Mouse (Mus musculus) mouse trophoblast stem cell (cell line): Measurements from ENCODE around the gene Nlgn2.

ENCODE experiments used
- in situ Hi-C, 2 experiments: fragments of 300-500 bp; cut with MseI, MboI; formaldehyde crosslinking; loops; 2 replicates in 1 of 2; 3 replicates in 1 of 2; pipeline ENCODE4 v1.15.1; 2025

Nlgn2 gene

DNA sequence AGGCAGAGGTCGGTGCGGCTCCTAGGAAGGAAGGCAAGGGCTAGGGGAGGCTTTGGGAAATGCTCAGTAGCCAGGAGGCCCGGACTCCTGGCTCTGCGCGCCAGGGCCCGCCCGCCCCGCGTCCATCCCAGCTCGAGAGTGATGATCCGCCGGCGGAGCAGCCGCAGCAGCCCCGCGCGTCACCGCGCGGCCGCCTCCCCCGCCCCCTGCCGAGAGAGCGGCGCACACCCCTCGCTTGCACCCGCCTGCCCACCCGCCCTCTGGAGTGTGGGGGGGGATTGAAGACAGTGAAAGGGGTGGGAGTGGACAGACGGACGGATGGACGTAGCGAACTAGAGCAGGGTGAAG is at the start of gene Nlgn2:
Gene Nlgn2, minus strand, starts transcription at position 181 of the 348 bp plus-strand sequence.
- in situ Hi-C loops: no loop called here

DNA sequence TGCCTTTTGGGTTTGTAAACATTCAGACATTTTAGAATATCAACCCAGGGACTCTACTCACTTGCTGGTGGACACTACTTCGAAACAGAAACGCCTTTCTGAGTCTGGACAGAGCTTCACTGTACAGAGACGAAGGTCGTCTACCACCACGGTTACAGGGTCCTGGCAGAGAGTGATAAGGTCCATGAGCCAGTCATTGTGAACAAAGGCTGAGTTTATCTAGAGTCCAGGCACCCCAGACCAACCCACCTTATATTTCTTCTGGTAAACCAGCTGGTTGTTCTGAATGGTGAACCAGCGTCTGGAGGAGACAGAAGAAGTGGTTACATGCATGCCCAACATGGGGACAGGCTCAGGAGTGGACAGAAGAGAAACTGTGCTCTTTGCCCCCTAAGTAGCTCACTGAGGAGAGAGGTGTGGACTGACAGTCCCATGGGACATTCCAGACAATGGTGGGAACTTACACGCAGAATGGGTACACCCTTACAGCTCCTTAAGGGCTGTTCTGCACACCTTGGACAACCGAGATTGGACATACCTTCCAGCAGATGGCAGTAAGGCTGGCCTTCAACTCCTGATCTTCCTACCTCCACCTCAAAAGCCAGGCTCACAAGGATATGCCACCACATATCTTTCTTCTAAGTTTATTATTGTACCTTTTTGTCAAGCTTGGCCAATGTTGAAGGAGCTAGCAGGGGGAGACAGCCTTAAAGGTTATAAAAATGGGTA is 49.5 kb upstream of the Nlgn2 start:
- in situ Hi-C loops: no loop called here

DNA sequence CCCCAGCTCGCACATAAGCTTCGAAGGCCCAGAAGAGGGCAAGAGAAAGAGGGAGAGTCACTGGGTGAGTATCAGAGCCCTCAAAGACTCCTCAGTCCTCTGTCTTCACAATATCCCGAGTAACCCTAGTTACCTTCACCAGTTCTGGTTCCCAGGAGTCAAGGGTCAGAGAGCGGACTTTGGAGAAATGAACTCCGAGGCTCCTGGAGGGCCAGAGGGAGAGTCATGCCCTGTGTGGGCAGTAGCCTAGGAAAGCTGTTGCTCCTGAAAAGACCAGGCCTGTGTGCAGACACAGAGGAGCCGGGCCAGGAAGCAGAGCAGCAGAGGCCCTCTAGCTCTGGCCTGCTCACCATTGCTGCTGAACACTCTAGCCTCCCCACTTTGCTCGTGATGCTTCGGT is 47.1 kb upstream of the Nlgn2 start:
- in situ Hi-C loops: no loop called here

DNA sequence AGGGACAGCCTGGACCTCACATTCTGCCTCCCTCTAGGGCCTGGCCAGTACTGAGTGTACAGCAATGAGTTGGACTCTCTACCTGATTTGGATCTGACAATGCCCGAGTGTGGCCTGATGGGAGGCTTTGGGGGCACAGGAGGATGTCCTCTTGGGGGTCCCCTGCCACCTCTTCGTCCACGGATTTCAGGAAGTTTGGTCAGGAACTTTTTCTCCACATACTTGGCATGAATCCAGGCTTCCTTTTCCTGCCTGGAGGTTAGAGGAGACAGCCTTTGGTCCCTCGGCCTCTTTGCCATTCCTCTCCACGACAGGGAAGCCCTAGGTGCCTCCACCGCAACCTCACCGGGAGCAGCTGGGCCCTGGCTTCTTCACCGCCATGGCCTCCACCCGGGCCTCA is 46.7 kb upstream of the Nlgn2 start:
- in situ Hi-C loops: no loop called here

DNA sequence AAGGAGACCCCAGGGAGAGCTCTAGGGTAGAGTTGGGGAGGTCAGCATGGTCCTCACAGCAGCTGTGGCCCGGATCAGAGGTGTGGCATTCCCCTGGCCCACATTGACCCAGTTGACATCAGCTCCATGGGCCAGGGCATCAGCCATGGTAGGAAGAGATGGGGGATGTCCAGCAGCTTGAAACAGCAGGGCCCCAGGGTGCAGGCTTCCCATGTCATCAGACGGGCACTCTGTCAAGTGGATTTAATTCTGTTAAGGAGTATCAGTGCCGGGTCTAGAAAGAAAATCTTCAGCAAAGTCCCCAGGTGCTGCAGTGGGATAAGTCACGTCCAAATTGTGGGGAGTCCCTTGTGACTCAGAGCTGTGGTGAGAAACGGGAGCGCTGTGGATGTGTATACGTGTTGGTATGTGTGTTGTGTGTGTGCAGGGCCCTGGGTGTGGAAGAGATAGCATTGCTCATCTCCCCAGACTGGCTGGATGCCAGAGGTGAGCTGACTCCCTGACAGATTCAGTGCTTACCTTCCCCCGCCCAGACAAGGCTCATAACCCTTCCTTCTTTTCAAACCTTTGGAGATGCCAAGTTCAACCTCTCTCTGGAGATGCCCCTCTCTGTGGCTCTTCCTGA is 46.1 kb upstream of the Nlgn2 start:
- in situ Hi-C loops: no loop called here

DNA sequence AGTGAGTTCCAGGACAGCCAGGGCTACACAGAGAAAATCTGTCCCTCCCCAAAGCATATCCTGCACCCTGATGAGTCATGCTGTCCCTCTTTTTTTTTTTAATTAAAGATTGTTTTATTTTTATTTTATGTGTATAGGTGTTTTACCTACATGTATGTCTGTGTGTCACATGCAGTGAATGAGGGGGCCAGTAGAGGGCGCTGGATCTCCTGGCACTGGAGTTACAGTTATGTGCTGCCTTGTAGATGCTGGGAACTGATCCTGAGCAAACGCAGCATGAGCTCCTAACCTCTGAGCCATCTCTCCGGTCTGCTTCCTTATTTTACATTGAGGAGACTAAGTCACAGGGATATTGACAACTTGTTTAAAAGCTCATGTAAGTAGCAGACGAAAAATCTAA is 45.5 kb upstream of the Nlgn2 start:
- in situ Hi-C loops: no loop called here

DNA sequence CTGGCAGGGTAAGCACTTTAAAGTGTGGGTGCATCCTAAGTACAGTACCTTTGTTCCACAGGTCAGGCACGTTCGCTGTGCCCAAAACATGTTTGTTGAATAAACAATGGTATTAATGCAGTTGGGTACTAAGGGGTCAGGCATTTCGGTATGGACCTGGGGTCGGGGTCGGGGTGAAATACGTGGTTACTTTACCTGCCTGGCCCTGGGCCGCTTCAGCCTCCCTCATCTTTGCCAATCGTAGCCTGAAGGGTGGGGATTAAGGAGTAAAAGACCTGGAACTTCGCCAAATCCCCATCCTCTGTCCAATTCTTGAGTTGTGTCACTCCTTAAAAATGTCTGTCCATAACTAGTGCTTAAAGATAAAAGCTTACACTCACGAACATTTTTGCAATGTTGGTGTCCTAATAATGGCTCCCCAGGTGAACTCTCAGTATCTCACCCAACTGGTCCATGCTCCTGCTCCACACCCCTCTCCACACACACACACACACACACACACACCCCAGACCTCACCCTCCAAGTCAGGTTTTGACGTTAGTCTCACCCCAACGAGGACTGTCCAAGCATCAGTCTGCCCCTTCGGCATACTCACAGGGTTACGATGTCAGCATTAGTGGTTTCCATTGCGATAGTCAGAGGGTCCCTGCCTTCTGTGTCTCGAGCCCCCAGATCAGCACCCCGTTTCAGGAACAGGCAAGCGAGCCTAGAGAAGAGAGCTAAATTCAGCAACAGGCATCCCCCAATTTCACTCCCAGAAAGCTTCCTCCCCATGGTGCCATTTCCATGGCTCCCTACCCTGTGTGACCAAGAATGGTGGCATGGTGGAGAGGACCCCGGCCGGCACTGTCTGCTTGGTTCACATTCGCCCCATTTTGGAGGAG is 44.4 kb upstream of the Nlgn2 start:
- in situ Hi-C loops: no loop called here

DNA sequence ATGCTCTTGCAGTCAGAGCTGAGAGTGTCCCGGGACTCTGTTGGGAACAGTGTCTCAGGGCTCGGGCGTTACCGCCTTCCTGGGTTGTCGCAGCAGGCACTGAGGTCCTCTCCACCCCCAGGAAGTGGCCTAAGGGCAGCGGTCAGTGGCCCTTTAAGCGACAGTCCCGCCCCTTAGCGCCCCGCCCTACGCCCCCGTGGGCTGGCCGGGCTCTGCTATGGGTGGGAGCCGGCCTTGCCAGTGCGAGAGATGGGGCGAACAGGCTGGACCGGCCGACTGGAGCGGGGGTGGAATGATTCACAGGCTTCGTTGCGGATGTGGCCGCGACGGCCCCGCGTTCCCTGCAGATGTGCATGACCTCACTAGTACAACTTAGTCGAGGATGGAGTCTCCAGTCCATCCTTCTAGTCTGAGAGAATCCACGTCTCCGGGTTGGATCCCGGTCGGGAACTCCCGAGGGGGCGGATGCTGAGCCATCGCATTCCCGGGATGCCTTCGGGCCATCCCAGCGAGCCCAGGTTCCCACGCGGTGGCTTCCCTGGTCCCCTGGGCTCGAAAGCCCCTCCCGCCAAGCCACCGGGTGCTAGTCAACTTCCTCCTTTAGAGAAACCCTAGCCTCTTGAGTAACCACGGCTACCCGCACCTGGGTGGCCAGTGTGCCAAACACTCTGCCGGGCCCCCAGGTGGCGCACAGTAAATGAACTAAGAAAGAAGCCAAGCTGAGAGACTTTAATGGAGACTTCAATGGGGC is 43.4 kb upstream of the Nlgn2 start, which contains the start of gene Kctd11:
Gene Kctd11, minus strand, starts transcription at position 554 of the 751 bp plus-strand sequence.
- in situ Hi-C loops: no loop called here

DNA sequence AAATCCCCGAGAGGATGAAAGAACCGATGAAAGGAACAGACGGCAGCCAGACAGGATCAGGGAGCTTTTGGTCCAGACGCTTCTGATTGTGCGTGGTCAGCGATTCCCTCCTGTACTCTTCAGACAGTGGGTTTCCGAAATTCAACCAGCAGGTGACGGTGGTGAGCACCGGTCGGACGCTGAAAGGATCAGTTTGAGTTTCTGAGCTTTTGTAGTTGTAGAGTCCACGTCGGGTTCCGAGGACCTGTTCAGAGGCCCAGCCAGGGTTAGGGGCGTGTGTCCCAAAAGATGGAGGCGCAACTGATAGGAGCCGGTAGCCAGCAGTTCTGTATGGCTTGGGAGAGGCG is 42.9 kb upstream of the Nlgn2 start:
- in situ Hi-C loops: no loop called here

DNA sequence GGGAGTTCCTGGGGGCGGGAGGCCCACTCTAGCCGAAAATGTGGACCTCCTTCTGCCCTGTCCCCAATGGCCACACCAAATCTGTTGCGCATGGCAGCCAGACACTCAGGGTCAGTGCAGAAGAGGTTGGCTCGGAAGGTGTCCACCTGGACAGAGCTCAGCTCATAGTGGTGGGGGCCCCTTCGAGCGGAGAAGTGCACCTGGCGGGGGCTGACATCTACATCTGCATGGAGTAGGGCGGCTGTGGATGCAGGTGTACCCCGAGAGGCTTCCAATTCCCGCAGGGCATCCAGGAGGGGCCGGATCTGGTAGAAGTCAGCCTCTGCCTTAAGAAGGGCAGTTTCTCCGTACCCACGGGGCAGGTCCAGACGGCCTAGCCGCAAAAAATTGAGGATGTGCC is 42.1 kb upstream of the Nlgn2 start:
- in situ Hi-C loops: loop anchor here (5.0 kb wide), 1 partner anchor 72 kb away; the partner anchor contains the start of gene Tmem102 (in 2 of the 2)

DNA sequence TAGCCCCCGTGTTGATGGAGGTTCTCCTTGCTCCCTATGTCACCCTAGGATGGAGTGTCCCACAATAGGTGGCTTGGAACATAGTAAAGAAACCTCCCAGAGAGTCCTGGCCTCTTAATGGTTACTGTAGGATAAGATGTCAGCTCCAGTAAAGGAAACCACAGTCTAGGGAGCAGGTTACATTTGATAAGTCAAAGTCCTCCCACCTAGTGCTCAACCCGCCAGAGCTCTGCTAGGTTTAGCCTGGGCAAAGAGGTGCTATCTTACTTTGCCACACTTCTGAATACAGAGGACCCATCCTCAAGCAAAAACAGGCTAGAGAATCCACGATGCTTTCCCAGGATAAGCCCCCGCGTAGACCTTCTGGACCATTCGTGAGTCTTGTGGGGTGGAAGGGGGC is 41.4 kb upstream of the Nlgn2 start:
- in situ Hi-C loops: loop anchor here (5.0 kb wide), 1 partner anchor 72 kb away; the partner anchor contains the start of gene Tmem102 (in 2 of the 2)

DNA sequence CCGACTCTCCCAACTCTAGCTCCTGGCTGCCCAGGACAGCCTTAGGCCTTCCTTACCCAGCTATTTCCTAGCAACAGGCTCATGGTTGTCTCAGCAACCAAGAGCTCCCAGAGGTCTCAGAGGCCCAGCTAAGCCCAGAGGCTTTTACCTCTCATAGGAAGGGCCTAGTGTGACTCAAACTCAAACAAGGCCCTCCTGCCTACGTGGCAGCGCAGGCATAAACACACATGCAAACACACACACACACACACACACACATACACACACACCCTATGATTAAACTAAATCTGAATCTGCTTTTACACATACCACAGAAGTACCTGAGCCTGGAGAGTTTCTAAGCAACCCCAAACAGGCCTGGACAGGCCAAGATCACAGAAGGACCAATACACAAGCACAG is 40.8 kb upstream of the Nlgn2 start:
- in situ Hi-C loops: loop anchor here (5.0 kb wide), 1 partner anchor 71 kb away; the partner anchor contains the start of gene Tmem102 (in 2 of the 2)

DNA sequence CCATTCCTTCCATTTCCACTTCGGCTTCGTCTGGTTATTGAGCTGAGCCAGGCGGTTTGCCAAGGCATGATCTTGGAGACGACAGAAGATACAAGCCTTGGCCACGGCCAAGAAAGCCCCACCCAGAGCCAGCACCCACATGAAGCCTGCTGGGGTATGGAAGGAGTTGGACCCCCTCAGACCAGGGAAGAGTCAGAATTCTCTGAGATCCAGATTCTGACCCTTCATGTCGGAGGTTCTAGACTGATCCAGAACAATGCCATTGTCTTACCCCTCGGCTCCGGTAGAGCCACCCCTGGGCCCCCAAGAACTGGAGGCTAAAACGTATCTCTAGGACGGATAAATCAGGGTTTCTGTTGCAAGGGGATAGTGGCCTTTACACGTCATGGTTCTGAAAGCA is 40.3 kb upstream of the Nlgn2 start, which contains the start of gene Tmem95:
Gene Tmem95, minus strand, starts transcription at position 141 of the 400 bp plus-strand sequence.
- in situ Hi-C loops: loop anchor here (5.0 kb wide), 1 partner anchor 71 kb away; the partner anchor contains the start of gene Tmem102 (in 2 of the 2)

DNA sequence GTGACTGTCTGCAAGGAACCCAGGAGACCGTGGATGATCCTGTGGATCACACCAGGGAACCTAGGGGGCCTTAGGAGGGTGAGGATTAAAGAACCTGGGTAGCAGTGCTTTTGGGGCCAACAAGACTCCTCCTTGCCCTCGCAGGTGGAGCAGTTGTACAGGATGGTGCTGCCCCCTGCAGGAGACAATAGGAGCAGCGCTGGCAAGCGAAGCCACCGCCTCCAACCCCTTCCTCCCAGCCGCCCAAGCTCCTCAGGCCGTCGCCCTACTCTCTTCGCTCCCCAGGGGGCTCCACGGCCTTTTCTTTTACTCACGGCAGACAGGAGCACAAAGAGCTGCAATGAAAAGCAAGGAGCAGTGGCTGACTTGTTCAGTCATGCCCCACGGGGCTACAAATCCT is 39.3 kb upstream of the Nlgn2 start:
- in situ Hi-C loops: loop anchor here (5.0 kb wide), 1 partner anchor 70 kb away; the partner anchor contains the start of gene Tmem102 (in 2 of the 2)

DNA sequence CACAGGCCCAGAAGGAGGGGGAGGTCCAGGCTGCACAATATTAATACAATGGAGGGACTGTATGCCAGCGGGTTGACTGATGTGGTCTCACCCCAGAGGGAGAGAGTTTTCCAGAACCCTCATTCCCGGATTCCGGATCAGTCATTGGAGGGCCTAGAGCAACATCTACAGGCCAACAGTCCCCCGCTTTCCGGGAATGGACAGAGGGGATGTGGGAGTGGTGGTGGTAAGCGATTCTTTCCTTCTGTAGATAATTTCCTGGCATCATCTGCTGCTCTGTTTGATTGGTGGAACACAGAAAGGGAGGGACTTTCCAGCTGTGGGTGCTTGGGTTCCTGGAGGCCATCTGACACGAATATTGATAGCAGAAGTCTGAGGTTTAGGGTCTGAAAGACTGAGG is 38.6 kb upstream of the Nlgn2 start:
- in situ Hi-C loops: loop anchor here (5.0 kb wide), 1 partner anchor 69 kb away; the partner anchor contains the start of gene Tmem102 (in 2 of the 2)

DNA sequence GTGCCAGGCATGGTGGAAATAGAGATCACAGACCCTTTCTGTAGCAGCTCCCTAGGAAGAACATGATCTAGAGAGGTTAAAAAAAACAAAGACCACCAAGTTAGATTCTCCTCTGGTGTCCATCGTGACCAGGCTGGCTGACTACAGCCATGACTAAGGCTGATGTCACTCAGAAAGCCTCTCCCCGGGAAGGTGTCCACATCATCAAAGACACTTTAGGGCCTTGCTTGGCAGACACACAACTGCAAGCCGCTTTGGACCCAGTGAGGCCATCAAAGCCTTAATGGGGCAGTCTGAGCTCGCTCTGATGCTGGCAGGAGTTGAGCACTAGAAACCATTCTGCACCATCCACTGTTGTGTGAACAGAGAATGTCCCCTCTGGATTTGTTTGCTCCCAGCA is 34.9 kb upstream of the Nlgn2 start:
- in situ Hi-C loops: no loop called here

DNA sequence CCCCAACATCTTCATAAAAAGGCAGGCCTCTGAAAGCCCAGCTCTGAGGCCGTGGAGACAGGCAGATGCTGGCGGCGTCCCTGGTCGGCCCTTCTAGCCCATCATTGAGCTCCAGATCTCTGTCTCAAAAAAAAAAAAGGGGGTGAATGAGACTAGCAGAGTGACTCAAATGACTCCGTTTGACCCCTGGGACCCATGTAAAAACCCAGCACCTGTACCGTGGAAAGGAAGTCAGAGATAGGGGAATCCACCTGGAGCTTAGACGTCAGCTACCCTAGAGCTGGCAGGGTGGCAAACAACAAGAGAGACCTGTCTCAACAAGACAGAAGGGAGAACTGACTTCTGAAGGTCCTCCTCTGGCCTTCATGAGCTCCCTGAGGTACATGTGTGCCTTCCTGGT is 34.2 kb upstream of the Nlgn2 start:
- in situ Hi-C loops: no loop called here

DNA sequence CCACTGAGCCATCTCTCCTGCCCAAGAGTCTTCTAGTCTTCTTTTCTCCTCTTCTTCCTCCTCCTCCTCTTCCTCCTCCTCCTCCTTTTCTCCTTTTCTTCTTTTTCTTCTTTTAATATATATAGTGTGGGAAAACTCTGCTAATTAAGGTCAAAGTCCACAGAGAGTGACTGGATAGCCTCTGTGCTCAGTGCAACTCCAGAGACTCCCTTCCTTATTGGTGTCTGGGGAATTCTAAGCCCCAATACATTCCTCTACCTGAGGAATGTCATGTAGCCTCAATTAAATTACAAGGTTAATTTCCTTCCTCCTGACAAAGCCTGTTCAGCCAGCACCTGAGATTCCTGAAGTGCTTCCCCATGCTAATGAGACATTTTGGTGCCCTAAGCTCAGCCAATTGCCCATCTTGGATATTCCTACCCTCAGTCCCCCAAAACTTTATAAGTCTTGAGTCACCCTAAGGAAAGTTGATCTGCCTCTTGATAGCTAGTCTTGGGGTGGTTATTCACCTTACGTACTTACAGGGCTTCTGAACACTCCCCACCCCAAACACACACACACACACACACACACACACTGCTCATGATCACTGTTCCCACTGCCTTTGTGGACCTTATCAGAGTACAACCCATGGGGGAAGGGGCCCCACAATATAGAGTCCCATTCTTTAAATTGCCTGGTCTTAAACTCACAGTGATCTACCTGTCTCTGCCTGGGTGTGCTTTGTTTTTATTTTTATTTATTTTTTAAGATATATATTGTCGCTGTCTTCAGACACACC is 32.9 kb upstream of the Nlgn2 start:
- in situ Hi-C loops: no loop called here

DNA sequence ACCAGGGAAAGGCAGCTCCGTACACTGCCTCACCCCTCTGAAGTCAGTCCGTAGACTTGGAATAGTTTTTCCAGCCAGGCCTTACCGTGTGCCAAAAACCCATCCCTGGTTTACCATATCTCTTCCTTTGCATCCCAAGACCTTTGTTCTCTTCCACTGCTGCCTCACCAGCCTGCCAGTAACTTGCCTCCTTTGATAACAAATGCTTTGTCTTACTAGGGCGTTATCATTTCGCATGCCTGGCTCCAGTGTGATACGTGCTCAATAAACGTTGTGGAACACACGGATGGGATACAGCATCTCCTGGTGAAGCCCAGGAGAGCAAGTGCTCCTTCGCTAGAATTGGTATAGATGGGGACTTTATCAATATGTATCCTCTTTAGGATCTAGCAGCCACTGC is 29.8 kb upstream of the Nlgn2 start:
- in situ Hi-C loops: no loop called here

DNA sequence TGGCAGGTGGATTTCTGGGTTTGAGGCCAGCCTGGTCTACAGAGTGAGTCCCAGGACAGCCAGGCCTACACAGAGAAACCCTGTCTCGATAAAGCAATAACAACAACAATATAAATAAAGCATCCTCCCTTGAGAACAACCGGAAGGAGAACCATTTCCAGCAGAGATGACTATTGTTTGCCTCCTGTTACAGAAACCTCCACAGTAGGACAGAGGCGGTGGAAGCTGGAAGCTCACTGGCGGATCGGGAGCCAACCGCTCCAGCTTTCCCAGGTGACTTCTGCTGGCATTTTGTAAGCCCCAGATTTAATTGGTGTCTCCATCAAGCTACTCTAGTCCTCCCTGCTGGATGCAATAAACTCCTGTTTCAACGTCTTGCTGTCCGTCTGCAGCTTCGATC is 28.0 kb upstream of the Nlgn2 start:
- in situ Hi-C loops: no loop called here
